Mouse (Mus musculus): ENCODE results near the gene Rhbdd1. TPM values are rescaled to one million over a fixed set of nuclear protein-coding genes. Genes with fewer than 3 reads are reported as not detected.

The Rhbdd1 gene
- polyA plus RNA-seq, 1 experiment from 2014 or later = 5.9 TPM

DNA sequence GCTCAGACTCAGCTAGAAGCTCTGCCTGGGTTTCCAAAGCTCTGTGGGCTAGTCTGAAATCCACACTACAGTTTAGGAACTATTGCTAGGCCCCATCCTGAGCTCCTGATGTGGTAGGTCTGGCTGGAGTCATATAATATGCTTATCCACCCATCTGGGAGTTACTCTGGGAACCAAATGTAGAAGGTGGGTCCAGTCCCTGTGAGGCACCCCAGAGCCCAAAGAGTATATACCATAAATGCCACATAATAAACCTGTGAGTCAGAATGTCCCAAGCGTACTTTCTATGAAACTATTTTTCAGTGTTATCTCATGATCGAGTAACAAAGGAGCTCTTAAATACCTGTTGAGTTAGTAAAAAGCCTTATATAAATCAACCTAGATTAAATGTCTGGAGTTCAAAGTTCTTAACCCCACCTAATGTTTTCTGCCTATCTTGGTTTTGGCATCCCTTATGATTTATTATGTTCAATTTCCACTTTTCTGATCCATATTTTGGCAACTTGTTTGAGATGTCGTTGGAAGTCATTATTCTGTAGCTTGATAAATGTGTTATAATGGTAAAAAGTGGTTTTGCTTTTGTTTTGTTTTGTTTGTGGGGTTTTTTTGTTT is 98.3 kb downstream of the Rhbdd1 start:
- no peaks in the 10 kb centered on the region for H3K9me3 ChIP-seq (ENCODE audit: low read length)
- DNase-seq (no peak), ATAC-seq (no peak)
- no peaks in the 10 kb centered on the region for H3K27me3 ChIP-seq (ENCODE audit: insufficient read depth, low read length)
- H3K4me1 ChIP-seq (ENCODE audit: insufficient read depth) = no peaks in the 10 kb centered on the region
- H3K36me3 ChIP-seq (replicated peaks; ENCODE audit: insufficient read depth, low read length) = no peaks in the 10 kb centered on the region
- no peak overlapping the region for H3K4me2 ChIP-seq (ENCODE audit: low read depth, low read length)
- TF ChIP-seq EP300 (IDR thresholded peaks at IDR 0.05; ENCODE audit: low read depth) (no peak), CTCF (IDR thresholded peaks at IDR 0.05; ENCODE audit: low read depth) (no peak)
- no peak overlapping the region for H3K9ac ChIP-seq (replicated peaks)
- no peak overlapping the region for H3K4me3 ChIP-seq (ENCODE audit: low read depth, low read length)
- 84% methylated on average over 3 of the region's 3 CpGs for WGBS (ENCODE audit: insufficient replicate concordance)
- no peak overlapping the region for H3K27ac ChIP-seq (ENCODE audit: low read depth)

DNA sequence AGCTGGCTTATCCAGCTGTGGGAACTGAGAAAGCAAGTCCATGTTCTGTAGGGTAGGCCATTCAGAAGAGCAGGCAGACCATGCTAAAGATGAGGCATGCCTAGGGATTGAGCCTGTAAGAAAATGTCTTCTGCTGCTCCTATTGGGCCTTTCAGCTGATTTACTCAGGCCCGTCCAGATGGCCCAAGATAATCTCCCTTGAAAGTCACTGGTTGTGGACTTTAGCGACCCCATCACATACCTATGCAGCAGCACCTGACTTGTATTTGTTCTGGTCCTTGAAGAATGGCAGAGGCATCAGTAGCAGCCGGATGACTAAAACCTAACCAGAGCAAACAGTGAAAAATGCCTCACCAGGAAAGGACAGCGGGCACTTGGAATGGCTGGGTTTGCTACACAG is 99.4 kb downstream of the Rhbdd1 start:
- no peaks in the 10 kb centered on the region for H3K4me1 ChIP-seq (ENCODE audit: insufficient read depth)
- 79% methylated on average over 4 of the region's 4 CpGs for WGBS (ENCODE audit: insufficient replicate concordance)
- H3K4me2 ChIP-seq (ENCODE audit: low read depth, low read length) = no peak overlapping the region
- no peak overlapping the region for H3K9ac ChIP-seq (replicated peaks)
- no peaks in the 10 kb centered on the region for H3K36me3 ChIP-seq (replicated peaks; ENCODE audit: insufficient read depth, low read length)
- no peaks in the 10 kb centered on the region for H3K27me3 ChIP-seq (ENCODE audit: insufficient read depth, low read length)
- no peak overlapping the region for H3K27ac ChIP-seq (ENCODE audit: low read depth)
- H3K4me3 ChIP-seq (ENCODE audit: low read depth, low read length) = no peak overlapping the region
- no peak for DNase-seq
- TF ChIP-seq CTCF (IDR thresholded peaks at IDR 0.05; ENCODE audit: low read depth) (no peak), EP300 (IDR thresholded peaks at IDR 0.05; ENCODE audit: low read depth) (no peak)
- ATAC-seq = no peak
- no peaks in the 10 kb centered on the region for H3K9me3 ChIP-seq (ENCODE audit: low read length)

DNA sequence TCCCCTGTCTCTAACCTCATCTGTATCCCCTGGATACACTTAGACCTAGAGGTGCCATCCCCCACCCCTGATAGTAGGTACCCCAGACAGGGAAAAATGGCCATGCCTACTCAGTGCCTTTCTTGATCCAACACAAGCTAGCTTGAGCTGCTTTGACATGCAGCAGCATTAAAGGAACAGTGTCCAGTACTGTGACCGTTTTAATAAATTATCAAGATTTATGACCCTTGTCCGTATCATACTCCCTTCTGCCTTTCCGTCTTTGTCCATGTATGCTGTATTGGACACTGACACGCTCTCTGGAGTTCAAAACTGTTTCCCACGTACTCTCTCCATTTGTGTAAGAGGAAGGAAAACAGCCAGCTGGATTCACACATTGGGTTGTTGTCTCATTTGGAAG is 111.5 kb downstream of the Rhbdd1 start:
- ATAC-seq (no peak), DNase-seq (no peak)
- no peak overlapping the region for H3K4me3 ChIP-seq (ENCODE audit: low read depth, low read length)
- H3K4me1 ChIP-seq (ENCODE audit: insufficient read depth) = no peaks in the 10 kb centered on the region
- no peak overlapping the region for H3K4me2 ChIP-seq (ENCODE audit: low read depth, low read length)
- WGBS (ENCODE audit: insufficient replicate concordance) = 87% methylated on average over 5 of the region's 5 CpGs
- H3K9me3 ChIP-seq (ENCODE audit: low read length) = no peaks in the 10 kb centered on the region
- H3K9ac ChIP-seq (replicated peaks) = no peak overlapping the region
- no peak for TF ChIP-seq CTCF (IDR thresholded peaks at IDR 0.05; ENCODE audit: low read depth)
- no peak for TF ChIP-seq EP300 (IDR thresholded peaks at IDR 0.05; ENCODE audit: low read depth)
- no peaks in the 10 kb centered on the region for H3K36me3 ChIP-seq (replicated peaks; ENCODE audit: insufficient read depth, low read length)
- no peak overlapping the region for H3K27ac ChIP-seq (ENCODE audit: low read depth)
- no peaks in the 10 kb centered on the region for H3K27me3 ChIP-seq (ENCODE audit: insufficient read depth, low read length)

DNA sequence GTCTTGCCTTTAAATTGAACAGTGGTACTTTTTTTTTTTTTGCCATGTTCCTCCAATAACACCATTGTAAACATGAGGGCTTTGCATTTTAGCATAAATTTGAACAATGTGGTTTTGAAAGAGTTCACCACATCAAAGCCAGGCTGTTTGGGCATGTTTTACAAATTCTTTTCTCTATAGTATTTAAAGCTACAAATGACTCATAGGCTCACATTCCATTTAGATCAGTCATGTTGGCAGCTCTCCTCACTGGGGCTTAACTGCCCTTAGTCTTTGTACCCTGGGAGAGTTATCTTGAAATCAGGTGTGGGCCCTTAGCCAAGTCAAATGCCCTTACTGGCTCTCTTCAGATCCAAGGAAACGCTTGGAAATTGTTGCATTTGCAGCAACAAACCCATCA is 112.8 kb downstream of the Rhbdd1 start:
- H3K9me3 ChIP-seq (ENCODE audit: low read length) = no peaks in the 10 kb centered on the region
- 26% methylated on average over 1 of the region's 1 CpGs for WGBS (ENCODE audit: insufficient replicate concordance)
- H3K4me1 ChIP-seq (ENCODE audit: insufficient read depth) = no peaks in the 10 kb centered on the region
- H3K27ac ChIP-seq (ENCODE audit: low read depth) = no peak overlapping the region
- no peak for TF ChIP-seq CTCF (IDR thresholded peaks at IDR 0.05; ENCODE audit: low read depth)
- no peak for TF ChIP-seq EP300 (IDR thresholded peaks at IDR 0.05; ENCODE audit: low read depth)
- H3K9ac ChIP-seq (replicated peaks) = no peak overlapping the region
- ATAC-seq = peak; percentile 87
- H3K36me3 ChIP-seq (replicated peaks; ENCODE audit: insufficient read depth, low read length) = no peaks in the 10 kb centered on the region
- H3K27me3 ChIP-seq (ENCODE audit: insufficient read depth, low read length) = no peaks in the 10 kb centered on the region
- DNase-seq = peak; percentile 42
- H3K4me2 ChIP-seq (ENCODE audit: low read depth, low read length) = no peak overlapping the region
- H3K4me3 ChIP-seq (ENCODE audit: low read depth, low read length) = no peak overlapping the region

DNA sequence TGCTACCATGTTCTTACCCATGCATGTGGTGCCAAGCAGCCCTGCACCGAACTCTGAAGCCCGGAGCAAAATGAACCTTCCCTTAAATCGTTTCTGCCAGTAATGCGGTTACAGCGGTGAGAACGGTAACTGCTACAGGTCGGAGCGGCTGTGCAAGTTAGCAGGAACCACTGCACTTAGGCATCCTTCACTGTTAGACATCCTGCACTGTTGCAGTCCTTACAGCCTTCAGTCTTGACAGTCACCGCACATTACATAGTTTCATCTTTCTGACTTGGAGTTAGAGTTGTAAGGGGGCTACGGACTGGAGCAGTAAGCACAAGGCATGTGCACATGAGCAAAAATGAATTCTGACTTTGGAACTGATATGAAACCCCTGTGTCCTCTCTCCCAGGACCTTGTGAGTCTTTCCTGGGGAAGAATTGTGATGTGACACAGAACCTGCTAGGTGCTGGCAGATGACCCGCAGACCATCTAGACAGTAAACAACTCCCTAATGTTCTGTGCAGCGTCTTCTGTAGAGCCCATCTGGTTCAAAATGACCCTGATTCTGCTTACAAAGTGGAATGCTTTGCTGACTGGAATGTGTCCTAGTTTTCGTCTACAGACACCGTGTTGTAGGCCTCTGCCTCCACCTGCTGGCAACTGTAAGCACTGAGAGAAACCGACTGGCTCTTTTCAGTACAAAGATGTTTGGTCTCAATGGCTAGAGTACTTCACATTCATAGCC is 116.8 kb downstream of the Rhbdd1 start:
- H3K9me3 ChIP-seq (ENCODE audit: low read length) = no peaks in the 10 kb centered on the region
- H3K27ac ChIP-seq (ENCODE audit: low read depth) = no peak overlapping the region
- DNase-seq (peak; percentile 38), ATAC-seq (no peak)
- H3K36me3 ChIP-seq (replicated peaks; ENCODE audit: insufficient read depth, low read length) = no peaks in the 10 kb centered on the region
- TF ChIP-seq EP300 (IDR thresholded peaks at IDR 0.05; ENCODE audit: low read depth) (no peak), CTCF (IDR thresholded peaks at IDR 0.05; ENCODE audit: low read depth) (peak; percentile 80)
- no peak overlapping the region for H3K9ac ChIP-seq (replicated peaks)
- H3K4me1 ChIP-seq (ENCODE audit: insufficient read depth) = no peaks in the 10 kb centered on the region
- H3K4me3 ChIP-seq (ENCODE audit: low read depth, low read length) = no peak overlapping the region
- no peak overlapping the region for H3K4me2 ChIP-seq (ENCODE audit: low read depth, low read length)
- no peaks in the 10 kb centered on the region for H3K27me3 ChIP-seq (ENCODE audit: insufficient read depth, low read length)
- 70% methylated on average over 15 of the region's 15 CpGs for WGBS (ENCODE audit: insufficient replicate concordance)

DNA sequence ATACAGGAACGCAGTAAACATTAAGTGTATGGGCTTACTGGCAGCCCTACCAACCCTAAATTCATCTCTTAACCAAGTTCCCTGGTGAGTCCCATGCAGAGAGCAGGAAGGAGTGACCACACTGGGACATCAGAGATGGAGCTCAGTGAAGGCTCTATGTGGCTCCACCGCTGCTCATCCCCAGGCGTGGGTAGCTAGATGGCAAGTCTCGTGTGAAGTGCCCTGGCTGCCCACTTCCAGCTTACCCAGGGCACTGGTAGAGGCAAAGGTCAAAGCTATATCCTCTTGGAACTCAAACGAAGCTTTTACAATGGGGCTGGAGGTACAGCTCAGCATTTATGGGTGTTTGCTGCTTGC is 117.4 kb downstream of the Rhbdd1 start:
- 81% methylated on average over 5 of the region's 5 CpGs for WGBS (ENCODE audit: insufficient replicate concordance)
- no peak for ATAC-seq
- TF ChIP-seq CTCF (IDR thresholded peaks at IDR 0.05; ENCODE audit: low read depth) = no peak
- no peak for TF ChIP-seq EP300 (IDR thresholded peaks at IDR 0.05; ENCODE audit: low read depth)
- no peak overlapping the region for H3K27ac ChIP-seq (ENCODE audit: low read depth)
- no peak overlapping the region for H3K4me2 ChIP-seq (ENCODE audit: low read depth, low read length)
- H3K9me3 ChIP-seq (ENCODE audit: low read length) = no peaks in the 10 kb centered on the region
- no peak overlapping the region for H3K4me3 ChIP-seq (ENCODE audit: low read depth, low read length)
- DNase-seq = no peak
- H3K36me3 ChIP-seq (replicated peaks; ENCODE audit: insufficient read depth, low read length) = no peaks in the 10 kb centered on the region
- no peak overlapping the region for H3K9ac ChIP-seq (replicated peaks)
- H3K27me3 ChIP-seq (ENCODE audit: insufficient read depth, low read length) = no peaks in the 10 kb centered on the region
- H3K4me1 ChIP-seq (ENCODE audit: insufficient read depth) = no peaks in the 10 kb centered on the region
